Mouse (Mus musculus) midbrain, embryonic 15.5 days (tissue): ENCODE results near the gene Ccl27a. TPM values are rescaled to one million over a fixed set of nuclear protein-coding genes. Genes with fewer than 3 reads are reported as not detected.
A peak's percentile ranks its signal among the peaks of the same experiment; 100 is the strongest.

ENCODE experiments used
- ATAC-seq: fragments of 200-750 bp; cut with Nextera tagmentation; replicated peaks from 2 replicates; pipeline ENCODE4 v1.8.0; 2017; ENCODE audit warnings: moderate TSS enrichment
- H3K27ac ChIP-seq: fragments of 300-500 bp; sonication (generic); 2 replicates; pipeline ENCODE4 v1.5.1; 2015; ENCODE audit warnings: mild to moderate bottlenecking, inconsistent platforms
- H3K27me3 ChIP-seq: fragments of 300-500 bp; sonication (generic); replicated peaks from 2 replicates; pipeline ENCODE4 v1.6.1; 2015; ENCODE audit warnings: inconsistent platforms
- H3K36me3 ChIP-seq: fragments of 300-500 bp; sonication (generic); replicated peaks from 2 replicates; pipeline ENCODE4 v1.6.1; 2015; ENCODE audit warnings: inconsistent platforms
- H3K4me1 ChIP-seq: fragments of 300-500 bp; sonication (generic); 2 replicates; pipeline ENCODE4 v1.6.1; 2015; ENCODE audit warnings: inconsistent platforms
- H3K4me2 ChIP-seq: fragments of 300-500 bp; sonication (generic); 2 replicates; pipeline ENCODE4 v1.6.1; 2015; ENCODE audit warnings: inconsistent platforms, mild to moderate bottlenecking, moderate library complexity
- H3K4me3 ChIP-seq: fragments of 300-500 bp; sonication (generic); 2 replicates; pipeline ENCODE4 v1.5.1; 2015; ENCODE audit warnings: mild to moderate bottlenecking, inconsistent platforms
- H3K9ac ChIP-seq: fragments of 300-500 bp; sonication (generic); 2 replicates; pipeline ENCODE4 v1.6.1; 2015; ENCODE audit warnings: mild to moderate bottlenecking, inconsistent platforms
- H3K9me3 ChIP-seq: fragments of 300-500 bp; sonication (generic); 2 replicates; pipeline ENCODE4 v1.6.1; 2016; ENCODE audit warnings: inconsistent platforms
- WGBS: fragments of 180-500 bp; shearing (Covaris S2); methylation state at CpG from one replicate; pipeline ENCODE4 v1.1.7; 2015; ENCODE audit warnings: mixed read lengths; 5-methylcytosine and 5-hydroxymethylcytosine counted together
- polyA plus RNA-seq: library from polyadenylated mRNA; unstranded; fragments of >200 nt; fragmentation: Nextera tagmentation; extraction: Ambion mirVana; gene quantifications from 2 replicates; pipeline ENCODE4 v1.2.1, GENCODE M21; 2015

The Ccl27a gene
- polyA plus RNA-seq, 1 experiment from 2014 or later = 302 TPM

GRCm38 (mm10) chr4:41744131-41744530, 29.9 kb downstream of the Ccl27a start:
- H3K9ac ChIP-seq = no peak overlapping the region
- H3K27ac ChIP-seq = no peak overlapping the region
- no peak overlapping the region for H3K4me3 ChIP-seq
- no peak overlapping the region for H3K4me2 ChIP-seq
- peaks cover under 1% of the 10 kb centered on the region; the same call in 1 of the 2 replicates for H3K36me3 ChIP-seq
- ATAC-seq = no peak
- H3K9me3 ChIP-seq = no peaks in the 10 kb centered on the region
- WGBS = 76% methylated on average over 2 of the region's 2 CpGs
- no peaks in the 10 kb centered on the region for H3K27me3 ChIP-seq
- H3K4me1 ChIP-seq = peaks cover 18% of the 10 kb centered on the region

- Histone ChIP-seq H3K9ac (peak overlapping the region; percentile 60), H3K4me2 (peak overlapping the region; percentile 78), H3K27ac (peak overlapping the region; percentile 79), H3K9me3 (no peaks in the 10 kb centered on the region), H3K4me1 (peaks cover 21% of the 10 kb centered on the region), H3K27me3 (no peaks in the 10 kb centered on the region), H3K4me3 (peak overlapping the region; percentile 63), H3K36me3 (peaks cover 6% of the 10 kb centered on the region; the same call in 1 of the 2 replicates)
- under 1% methylated on average over 27 of the region's 27 CpGs for WGBS
- peak; percentile 96 for ATAC-seq
These were observed 32.9 kb downstream of the Ccl27a start for GRCm38 (mm10) chr4:41741158-41741560.

- H3K4me1 ChIP-seq = peaks cover 21% of the 10 kb centered on the region
- ATAC-seq = peak; percentile 87
- H3K9me3 ChIP-seq = no peaks in the 10 kb centered on the region
- H3K4me3 ChIP-seq = peak overlapping the region; percentile 63
- no peaks in the 10 kb centered on the region for H3K27me3 ChIP-seq
- H3K4me2 ChIP-seq = peak overlapping the region; percentile 78
- H3K9ac ChIP-seq = peak overlapping the region; percentile 60
- H3K36me3 ChIP-seq = peaks cover 6% of the 10 kb centered on the region; the same call in 1 of the 2 replicates
- H3K27ac ChIP-seq = peak overlapping the region; percentile 79
- under 1% methylated on average over 48 of the region's 48 CpGs for WGBS
These were observed 33.5 kb downstream of the Ccl27a start for GRCm38 (mm10) chr4:41740380-41741157.

DNA sequence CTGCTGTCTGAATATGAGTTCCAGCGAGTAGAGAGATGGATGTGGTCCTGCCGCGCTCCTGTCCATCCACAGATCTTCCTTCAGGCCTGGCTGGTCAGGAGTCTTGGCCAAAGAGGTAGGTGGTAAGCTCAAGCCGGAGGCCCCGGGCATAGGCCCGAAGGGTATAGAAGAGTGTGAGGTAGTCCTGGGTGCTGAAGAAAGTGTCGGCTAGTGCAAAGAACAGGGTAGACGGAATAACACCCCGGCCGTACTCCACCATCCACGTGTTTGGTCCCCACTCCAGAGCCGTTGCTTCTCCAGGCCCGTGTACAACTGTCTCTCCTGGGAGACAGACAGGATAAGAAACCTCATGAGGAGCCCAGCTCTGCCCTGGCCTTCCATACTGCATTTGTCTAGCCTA, 34.8 kb downstream of the Ccl27a start:
- Histone ChIP-seq H3K27ac (no peak overlapping the region), H3K4me2 (peak overlapping the region; percentile 78; the same call in 1 of the 2 replicates), H3K27me3 (peaks cover 5% of the 10 kb centered on the region; the same call in 1 of the 2 replicates), H3K4me1 (peaks cover 21% of the 10 kb centered on the region), H3K9me3 (no peaks in the 10 kb centered on the region), H3K4me3 (no peak overlapping the region), H3K36me3 (peaks cover 6% of the 10 kb centered on the region; the same call in 1 of the 2 replicates), H3K9ac (no peak overlapping the region)
- 94% methylated on average over 13 of the region's 13 CpGs for WGBS
- ATAC-seq = no peak

GRCm38 (mm10) chr4:41738256-41738603, 35.8 kb downstream of the Ccl27a start:
- H3K4me3 ChIP-seq = no peak overlapping the region
- peaks cover 21% of the 10 kb centered on the region for H3K4me1 ChIP-seq
- H3K9me3 ChIP-seq = no peaks in the 10 kb centered on the region
- H3K36me3 ChIP-seq = peaks cover 6% of the 10 kb centered on the region; the same call in 1 of the 2 replicates
- no peak overlapping the region for H3K4me2 ChIP-seq
- H3K27me3 ChIP-seq = peaks cover 10% of the 10 kb centered on the region
- no peak overlapping the region for H3K9ac ChIP-seq
- no peak overlapping the region for H3K27ac ChIP-seq
- ATAC-seq = no peak
- 62% methylated on average over 1 of the region's 1 CpGs for WGBS

DNA sequence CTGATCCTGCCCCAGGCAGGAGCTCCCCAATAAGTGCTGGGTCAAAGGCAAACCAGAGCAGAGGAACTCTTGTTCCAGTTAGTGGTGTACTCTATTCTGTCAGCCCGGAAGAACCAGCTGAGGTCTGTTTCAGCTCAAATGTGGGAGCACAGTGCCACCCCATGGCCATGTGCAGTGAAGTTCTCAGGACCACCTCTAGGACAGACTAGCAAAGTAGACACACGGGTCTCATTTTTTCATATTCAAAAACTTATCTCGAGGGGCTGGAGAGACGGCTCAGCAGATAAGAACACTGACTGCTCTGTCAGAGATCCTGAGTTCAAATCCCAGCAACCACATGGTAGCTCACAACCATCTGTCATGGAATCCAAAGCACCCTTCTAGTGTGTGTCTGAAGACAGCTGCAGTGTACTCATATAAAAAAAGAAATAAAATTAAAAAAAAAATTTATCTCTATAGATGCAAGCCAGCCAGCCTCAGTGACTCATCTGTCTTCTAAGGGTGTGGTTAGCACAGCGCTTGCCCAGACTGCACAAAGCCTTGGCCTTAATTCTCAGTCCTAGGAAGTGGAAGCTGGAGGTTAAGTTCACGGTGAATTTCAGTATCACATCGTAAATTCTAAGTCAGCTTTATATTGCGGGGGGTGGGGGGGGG, 36.3 kb downstream of the Ccl27a start:
- 44% methylated on average over 8 of the region's 8 CpGs for WGBS
- H3K27me3 ChIP-seq = peaks cover 15% of the 10 kb centered on the region
- H3K4me3 ChIP-seq = no peak overlapping the region
- no peaks in the 10 kb centered on the region for H3K9me3 ChIP-seq
- no peak overlapping the region for H3K27ac ChIP-seq
- no peak overlapping the region for H3K9ac ChIP-seq
- H3K36me3 ChIP-seq = peaks cover 6% of the 10 kb centered on the region; the same call in 1 of the 2 replicates
- no peak overlapping the region for H3K4me2 ChIP-seq
- ATAC-seq = 0 out of 2 replicates have a peak, but pooled peaks have one; percentile 35
- peaks cover 21% of the 10 kb centered on the region for H3K4me1 ChIP-seq

- Histone ChIP-seq H3K9ac (peak within 1 kb of the TSS; percentile 26; the same call in 1 of the 2 replicates), H3K4me2 (peak within 1 kb of the TSS; percentile 74), H3K9me3 (no peaks in the 10 kb centered on the region), H3K36me3 (no peaks in the 10 kb centered on the region), H3K27ac (no peak within 1 kb of the TSS), H3K4me1 (peaks cover 15% of the 10 kb centered on the region), H3K27me3 (peaks cover 70% of the 10 kb centered on the region), H3K4me3 (peak within 1 kb of the TSS; percentile 39)
- no peak for ATAC-seq
- WGBS = 2% methylated on average over 50 of the region's 50 CpGs
These were observed 42.8 kb downstream of the Ccl27a start, which contains the start of gene Arid3c for GRCm38 (mm10) chr4:41731052-41731765. Gene Arid3c, minus strand, starts transcription at chr4:41731142.

GRCm38 (mm10) chr4:41726826-41727621, 47.0 kb downstream of the Ccl27a start:
- Histone ChIP-seq H3K27ac (no peak overlapping the region), H3K4me1 (peaks cover 26% of the 10 kb centered on the region), H3K4me3 (no peak overlapping the region), H3K27me3 (peaks cover 75% of the 10 kb centered on the region), H3K36me3 (no peaks in the 10 kb centered on the region), H3K4me2 (no peak overlapping the region), H3K9me3 (no peaks in the 10 kb centered on the region), H3K9ac (no peak overlapping the region)
- ATAC-seq = no peak
- 10% methylated on average over 20 of the region's 20 CpGs for WGBS

DNA sequence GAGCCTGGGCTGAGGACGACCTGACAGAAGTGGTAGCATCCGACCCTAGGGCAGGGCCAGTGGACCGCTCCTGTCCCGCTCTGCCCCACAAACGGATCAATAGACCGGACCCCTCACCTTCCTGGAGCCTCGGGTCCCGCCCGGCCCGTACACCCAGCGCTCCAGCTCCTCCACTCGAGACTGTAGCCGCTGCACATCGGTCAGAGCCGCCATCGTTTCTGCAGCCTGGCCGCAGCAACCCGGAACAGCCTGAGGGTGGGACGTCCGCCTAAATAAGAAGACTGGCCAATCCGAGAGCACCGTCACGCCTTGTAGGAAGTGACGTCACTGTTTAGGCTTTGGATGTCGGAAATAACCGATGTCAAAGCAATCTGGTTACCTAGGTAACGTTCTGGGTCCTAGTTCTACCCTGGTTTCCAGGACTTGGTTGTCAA, 51.1 kb downstream of the Ccl27a start, which contains the start of gene Dctn3:
TSS of gene Dctn3 (minus strand) at position 253 of the 434 bp plus-strand sequence.
- peaks cover 40% of the 10 kb centered on the region for H3K27me3 ChIP-seq
- H3K9me3 ChIP-seq = no peaks in the 10 kb centered on the region
- peaks cover 13% of the 10 kb centered on the region; the same call in 1 of the 2 replicates for H3K36me3 ChIP-seq
- H3K4me3 ChIP-seq = peak within 1 kb of the TSS; percentile 86
- peak within 1 kb of the TSS; percentile 66 for H3K4me2 ChIP-seq
- H3K9ac ChIP-seq = peak within 1 kb of the TSS; percentile 92
- under 1% methylated on average over 27 of the region's 27 CpGs for WGBS
- H3K4me1 ChIP-seq = peaks cover 23% of the 10 kb centered on the region
- peak; percentile 96 for ATAC-seq
- H3K27ac ChIP-seq = peak within 1 kb of the TSS; percentile 65
